Mouse (Mus musculus): ENCODE data around the gene Chmp6. TPM values are rescaled to one million over a fixed set of nuclear protein-coding genes. Genes with fewer than 3 reads are reported as not detected.

Gene Chmp6
- total and polyA plus RNA-seq, 3 experiments: 8.4 to 53.1 (median 28.5) TPM

- Histone ChIP-seq H3K4me1 (ENCODE audit: insufficient read depth, low read depth, low read length) (no peaks in the 10 kb centered on the region), H3K9me3 (replicated peaks) (no peaks in the 10 kb centered on the region), H3K36me3 (replicated peaks) (no peaks in the 10 kb centered on the region), H3K4me3 (ENCODE audit: low read depth, low read length) (no peak overlapping the region), H3K27me3 (ENCODE audit: insufficient read depth, low read length) (peaks cover 22% of the 10 kb centered on the region)
- no peak for DNase-seq (ENCODE audit: low spot score)
- no peak for TF ChIP-seq CTCF (IDR thresholded peaks at IDR 0.05; ENCODE audit: low read depth, low read length)
- no peak for TF ChIP-seq POLR2AphosphoS5 (IDR thresholded peaks at IDR 0.05; ENCODE audit: insufficient replicate concordance, low read depth, low read length)
- no peak for TF ChIP-seq GATA2 (IDR thresholded peaks at IDR 0.05; ENCODE audit: borderline replicate concordance, low read depth, low read length)
- no peak for TF ChIP-seq GATA1 (IDR thresholded peaks at IDR 0.05; ENCODE audit: borderline replicate concordance, low read length)
- no peak for TF ChIP-seq TAL1 (conservative IDR thresholded peaks at IDR 0.05; ENCODE audit: low read depth, low read length)
- ATAC-seq (ENCODE audit: extremely low read depth, insufficient number of reproducible peaks, low FRiP score, poor library complexity, severe bottlenecking): no peak
These were observed 54.7 kb downstream of the Chmp6 start for GRCm38 (mm10) chr11:119967892-119968291.

Other genes with a start within 250 kb of the Chmp6 start
- 0.39 and 0.98 TPM in 2 replicates for gene Baiap2, start 29.3 kb downstream of the Chmp6 start, total RNA-seq (2014; fragmentation: Nextera tagmentation)
- gene Baiap2, start 29.3 kb downstream of the Chmp6 start, total RNA-seq (2017): 3.4 and 3.6 TPM in 2 replicates
- 14.0 and 19.5 TPM in 2 replicates for gene Baiap2, start 29.3 kb downstream of the Chmp6 start, polyA plus RNA-seq (2012)
- gene Aatk, start 133.7 kb downstream of the Chmp6 start, total RNA-seq (2014; fragmentation: Nextera tagmentation): not detected in 2 replicates
- gene Aatk, start 133.7 kb downstream of the Chmp6 start, total RNA-seq (2017): 0.35 and 0.38 TPM in 2 replicates
- gene Aatk, start 133.7 kb downstream of the Chmp6 start, polyA plus RNA-seq (2012): not detected in 2 replicates
- gene Cep131, start 173.4 kb downstream of the Chmp6 start, total RNA-seq (2014; fragmentation: Nextera tagmentation): 6.1 and 10.4 TPM in 2 replicates
- gene Cep131, start 173.4 kb downstream of the Chmp6 start, total RNA-seq (2017): 7.9 and 8.8 TPM in 2 replicates
- gene Cep131, start 173.4 kb downstream of the Chmp6 start, polyA plus RNA-seq (2012): 26.2 and 30.1 TPM in 2 replicates
- gene Tepsin, start 185.3 kb downstream of the Chmp6 start, total RNA-seq (2014; fragmentation: Nextera tagmentation): 13.1 and 14.2 TPM in 2 replicates
- 12.1 and 15.7 TPM in 2 replicates for gene Tepsin, start 185.3 kb downstream of the Chmp6 start, total RNA-seq (2017)
- gene Tepsin, start 185.3 kb downstream of the Chmp6 start, polyA plus RNA-seq (2012): 24.2 and 24.3 TPM in 2 replicates
- gene Ndufaf8, start 185.5 kb downstream of the Chmp6 start, total RNA-seq (2014; fragmentation: Nextera tagmentation): 10.4 and 11.1 TPM in 2 replicates
- 15.1 and 20.3 TPM in 2 replicates for gene Ndufaf8, start 185.5 kb downstream of the Chmp6 start, total RNA-seq (2017)
- gene Ndufaf8, start 185.5 kb downstream of the Chmp6 start, polyA plus RNA-seq (2012): 60.0 and 78.2 TPM in 2 replicates
- gene Slc38a10, start 237.9 kb downstream of the Chmp6 start, total RNA-seq (2014; fragmentation: Nextera tagmentation): 47.0 and 52.8 TPM in 2 replicates
- 65.4 and 69.5 TPM in 2 replicates for gene Slc38a10, start 237.9 kb downstream of the Chmp6 start, total RNA-seq (2017)
- 92.4 and 92.6 TPM in 2 replicates for gene Slc38a10, start 237.9 kb downstream of the Chmp6 start, polyA plus RNA-seq (2012)